Mouse (Mus musculus): ENCODE data around the gene Shox2.

Gene Shox2

DNA sequence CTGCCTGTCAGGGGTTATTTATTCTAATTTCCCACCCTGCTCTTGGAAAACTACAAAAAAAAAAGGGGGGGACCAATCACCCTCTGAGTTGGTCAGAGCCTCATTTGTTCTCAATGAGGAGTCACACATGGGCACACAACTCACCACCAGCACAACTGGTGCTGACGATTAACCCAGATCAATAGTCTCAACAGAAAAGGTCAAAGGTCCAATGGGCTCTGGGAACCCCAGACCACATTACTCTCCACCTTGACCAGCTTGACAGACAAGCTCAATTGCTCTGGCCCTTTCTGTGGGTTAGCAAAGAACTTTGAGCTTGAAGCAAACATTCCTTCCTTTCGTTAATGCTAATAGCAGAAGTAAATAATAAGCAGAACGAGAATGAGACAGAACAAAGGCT, 16.7 kb downstream of the Shox2 start:
- no peak for DNase-seq (ENCODE audit: low spot score in 2 of 2)

DNA sequence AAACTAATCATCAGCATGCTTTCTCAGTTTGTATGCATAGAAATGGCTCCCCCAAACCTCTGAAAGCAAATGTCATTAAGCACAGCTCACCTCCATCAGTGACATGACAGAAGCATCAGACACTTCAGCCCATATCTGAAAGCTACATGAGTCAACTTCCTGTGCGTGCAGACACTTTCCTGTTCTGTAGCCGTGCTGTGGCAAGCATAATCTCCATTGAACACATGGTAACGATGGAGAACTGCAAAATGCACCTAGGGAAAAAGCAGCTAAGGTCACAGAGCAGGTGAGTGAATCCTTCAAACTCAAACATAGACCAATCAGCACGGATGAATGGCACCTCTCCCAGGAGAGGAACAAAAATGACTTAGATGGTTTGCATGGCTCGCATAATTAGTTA, 21.6 kb downstream of the Shox2 start:
- no peak for DNase-seq (ENCODE audit: low spot score in 2 of 2)

DNA sequence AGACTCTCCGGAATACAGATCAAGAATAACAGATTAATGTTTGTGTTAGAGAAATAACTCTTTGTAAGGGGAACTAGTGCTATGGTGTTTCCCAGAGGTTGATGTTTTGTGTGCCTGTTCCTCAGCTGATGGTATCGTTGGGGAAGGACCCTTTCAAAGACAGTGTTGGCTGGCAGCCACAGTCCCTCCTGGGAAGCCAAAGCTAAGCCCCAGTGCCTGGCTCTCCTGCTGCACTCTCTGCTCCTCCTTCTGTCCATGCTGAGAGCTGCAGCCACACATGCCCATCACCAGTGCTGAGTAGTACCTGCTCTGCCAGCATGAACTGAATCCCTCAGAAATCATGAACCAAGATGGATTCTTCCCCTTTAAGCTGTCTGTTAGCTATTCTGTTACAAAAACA, 26.4 kb downstream of the Shox2 start:
- DNase-seq (ENCODE audit: low spot score in 2 of 2), result no peak

DNA sequence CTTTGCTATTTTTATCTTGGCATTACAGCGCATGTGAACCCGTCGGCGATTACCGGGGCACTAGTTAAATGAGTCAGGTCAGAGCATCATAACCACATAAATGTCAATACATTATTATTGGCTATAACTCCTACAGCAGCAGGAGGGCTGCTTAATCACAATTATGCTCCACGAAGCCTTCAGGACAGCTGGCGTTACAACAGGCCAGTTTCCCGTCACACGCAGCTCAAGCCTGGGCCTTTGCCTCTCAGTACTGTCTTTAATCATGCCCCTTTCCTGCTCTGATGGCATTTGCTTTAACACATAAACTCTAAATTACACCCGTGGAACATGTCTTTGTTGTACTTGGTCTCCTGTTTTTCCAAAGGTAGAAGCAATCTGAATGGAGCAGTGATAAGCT, 41.9 kb downstream of the Shox2 start:
- DNase-seq (ENCODE audit: low spot score in 2 of 2), result no peak

DNA sequence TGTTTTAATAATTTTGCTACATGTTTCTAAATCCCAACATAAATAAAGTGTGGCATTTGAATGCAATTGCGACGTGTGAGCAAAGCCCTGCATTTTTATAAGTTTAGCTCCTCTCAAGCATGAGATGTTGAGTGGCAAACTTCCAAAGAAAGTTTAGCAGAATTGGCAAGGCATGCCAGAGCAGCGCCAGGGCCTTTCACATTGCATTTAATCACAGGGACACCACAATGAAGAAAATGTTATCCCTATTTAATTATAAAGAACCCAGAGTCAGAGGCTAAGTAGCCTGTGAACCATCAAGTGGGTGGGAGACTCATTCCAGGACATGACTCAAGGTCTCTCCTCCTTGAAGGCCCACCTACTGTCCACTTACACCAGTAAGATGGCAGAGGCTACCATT, 59.1 kb downstream of the Shox2 start:
- no peak for DNase-seq (ENCODE audit: low spot score in 2 of 2)

All from heart, adult 9 months (tissue).